Mouse (Mus musculus) embryo, embryonic 11 days (tissue): ENCODE results near the gene Olfr1241.

Source experiments
- DNase-seq: peaks from one replicate; pipeline ENCODE4 v3.0.0-alpha.2; 2015

Gene Olfr1241

DNA sequence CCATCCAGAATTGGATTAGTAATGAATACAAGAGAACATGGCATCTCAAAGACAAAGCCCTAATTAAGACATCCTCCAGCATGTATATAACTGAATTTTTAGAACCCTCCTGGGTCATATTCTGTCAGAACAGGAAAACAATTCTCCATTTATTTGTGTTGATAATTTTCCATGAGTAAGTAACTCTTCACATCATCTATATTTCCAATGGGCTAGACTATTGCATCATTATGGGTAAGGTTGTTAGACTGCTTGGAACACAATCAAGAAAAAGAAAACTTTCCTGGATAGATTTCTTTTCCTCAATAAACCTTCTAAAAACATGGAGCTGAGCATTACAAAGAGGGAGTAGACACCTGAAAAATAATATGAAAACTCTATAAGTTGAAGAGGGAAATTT, at the start of gene Olfr1241:
TSS of gene Olfr1241 (minus strand) at position 101 of the 400 bp plus-strand sequence.
- DNase-seq, result no peak

DNA sequence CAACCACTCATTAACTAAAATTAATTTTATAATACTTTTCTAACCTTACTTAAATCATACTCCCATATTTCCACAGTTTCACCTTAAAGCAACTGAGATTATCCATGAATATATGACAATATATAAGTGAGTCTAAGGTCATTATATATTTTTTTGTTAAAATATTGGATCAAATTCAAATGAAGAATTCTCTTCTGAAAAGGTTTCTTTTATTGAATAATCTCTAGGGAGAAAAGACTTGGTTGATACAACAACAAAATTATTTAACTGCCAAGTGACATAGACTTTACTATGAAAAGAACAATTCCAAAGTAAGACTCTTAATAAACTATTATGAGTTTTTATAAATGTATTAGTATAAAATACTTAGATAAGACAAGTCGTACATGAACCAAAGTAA, 44.5 kb upstream of the Olfr1241 start, which contains the start of gene Olfr1243:
TSS of gene Olfr1243 (minus strand) at position 101 of the 400 bp plus-strand sequence.
- DNase-seq, result no peak

DNA sequence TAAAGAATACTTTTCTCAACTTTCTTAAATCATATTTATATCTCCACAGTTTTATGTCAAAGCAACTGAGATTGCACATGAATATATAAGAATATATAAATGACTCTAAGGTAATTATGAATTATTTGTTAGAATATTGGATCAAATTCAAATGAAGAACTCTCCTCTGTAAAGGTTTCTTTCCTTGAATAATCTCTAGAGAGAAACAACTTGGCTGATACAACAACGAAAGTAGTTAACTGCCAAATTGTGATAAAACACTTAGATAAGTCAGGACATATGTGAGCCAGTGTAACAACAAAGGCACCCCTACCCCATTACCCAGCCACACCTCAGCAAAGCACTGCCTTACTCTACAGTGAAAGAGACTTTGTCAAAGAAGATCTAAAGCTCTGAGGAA, 11.3 kb upstream of the Olfr1241 start, which contains the start of gene Olfr1242:
TSS of gene Olfr1242 (minus strand) at position 101 of the 400 bp plus-strand sequence.
- DNase-seq, result no peak

DNA sequence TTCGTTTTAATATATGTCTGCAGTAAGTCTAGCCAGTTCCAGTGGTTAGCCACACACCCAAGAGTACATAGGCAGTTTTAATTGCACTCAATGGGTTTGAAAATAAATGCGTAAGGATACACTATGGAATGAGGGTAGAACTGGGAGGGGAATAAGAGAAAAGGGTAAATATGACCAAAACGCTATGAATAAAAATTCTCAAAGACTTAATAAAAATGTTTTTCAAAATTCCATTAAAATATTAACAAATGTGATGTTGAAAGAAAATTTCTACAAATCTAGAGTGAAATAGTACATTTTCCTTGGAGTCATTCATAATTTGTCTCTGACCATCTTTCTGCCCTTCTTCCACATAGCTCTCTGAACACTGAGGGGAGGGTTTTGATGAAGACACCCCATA, 44.0 kb downstream of the Olfr1241 start, which contains the start of gene Olfr1240:
TSS of gene Olfr1240 (minus strand) at position 101 of the 400 bp plus-strand sequence.
- DNase-seq, result no peak
